Mouse (Mus musculus) embryonic facial prominence, embryonic 12.5 days (tissue): ENCODE results near the gene Klhl41. TPM values are rescaled to one million over a fixed set of nuclear protein-coding genes. Genes with fewer than 3 reads are reported as not detected.

Source experiments
- ATAC-seq: fragments of 200-750 bp; cut with Nextera tagmentation; 2 replicates; pipeline ENCODE4 v1.8.0; 2017; ENCODE audit not compliant: insufficient number of reproducible peaks, insufficient read depth, low FRiP score, low TSS enrichment
- H3K27ac ChIP-seq: fragments of 300-500 bp; sonication (generic); 2 replicates; pipeline ENCODE4 v1.5.1; 2016; ENCODE audit warnings: mild to moderate bottlenecking
- H3K27me3 ChIP-seq: fragments of 300-500 bp; sonication (generic); 2 replicates; pipeline ENCODE4 v1.6.1; 2016; ENCODE audit warnings: mild to moderate bottlenecking, moderate library complexity
- H3K36me3 ChIP-seq: fragments of 300-500 bp; sonication (generic); 2 replicates; pipeline ENCODE4 v1.6.1; 2016; ENCODE audit warnings: mild to moderate bottlenecking
- H3K4me1 ChIP-seq: fragments of 300-500 bp; sonication (generic); 2 replicates; pipeline ENCODE4 v1.6.1; 2016
- H3K4me2 ChIP-seq: fragments of 300-500 bp; sonication (generic); replicated peaks from 2 replicates; pipeline ENCODE4 v1.6.1; 2016; ENCODE audit warnings: mild to moderate bottlenecking, moderate library complexity
- H3K4me3 ChIP-seq: fragments of 300-500 bp; sonication (generic); 2 replicates; pipeline ENCODE4 v1.5.1; 2016; ENCODE audit warnings: mild to moderate bottlenecking
- H3K9ac ChIP-seq: fragments of 300-500 bp; sonication (generic); 2 replicates; pipeline ENCODE4 v1.6.1; 2016; ENCODE audit warnings: mild to moderate bottlenecking, moderate library complexity
- H3K9me3 ChIP-seq: fragments of 300-500 bp; sonication (generic); 2 replicates; pipeline ENCODE4 v1.6.1; 2016; ENCODE audit warnings: mild to moderate bottlenecking, moderate library complexity
- WGBS: fragments of 180-500 bp; shearing (Covaris S2); methylation state at CpG from one replicate; pipeline ENCODE4 v1.1.7; 2016; 5-methylcytosine and 5-hydroxymethylcytosine counted together
- polyA plus RNA-seq: library from polyadenylated mRNA; unstranded; fragments of >200 nt; fragmentation: Nextera tagmentation; extraction: Ambion mirVana; gene quantifications from 2 replicates; pipeline ENCODE4 v1.2.1, GENCODE M21; 2016

The Klhl41 gene
- polyA plus RNA-seq, 1 experiment from 2014 or later = 7.7 TPM

DNA sequence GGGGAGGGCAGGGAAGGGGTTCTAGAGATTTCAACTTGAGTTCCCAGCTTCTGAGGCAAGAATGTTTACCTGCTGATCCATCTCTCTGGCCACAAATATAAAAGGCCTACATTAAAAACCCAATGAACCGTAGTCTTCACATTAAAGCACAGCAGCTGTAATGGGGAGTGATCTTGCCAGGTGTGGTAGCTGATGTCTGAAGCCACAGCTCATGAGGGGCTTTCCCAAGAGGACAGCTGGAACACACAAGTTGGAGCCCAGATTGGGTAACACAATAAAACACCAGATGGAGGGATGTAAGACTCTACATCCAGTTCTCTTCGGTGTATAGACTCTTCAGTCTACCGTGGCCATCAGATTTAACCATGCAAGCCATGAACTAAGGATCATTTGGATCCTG is 14.6 kb downstream of the Klhl41 start:
- Histone ChIP-seq H3K4me1 (no peaks in the 10 kb centered on the region), H3K9ac (no peak overlapping the region), H3K36me3 (peaks cover 14% of the 10 kb centered on the region; the same call in 1 of the 2 replicates), H3K4me3 (no peak overlapping the region), H3K27ac (no peak overlapping the region), H3K27me3 (no peaks in the 10 kb centered on the region), H3K9me3 (no peaks in the 10 kb centered on the region), H3K4me2 (no peak overlapping the region)
- ATAC-seq = no peak
- 94% methylated on average over 3 of the region's 3 CpGs for WGBS

GRCm38 (mm10) chr2:69690214-69690613 is 20.3 kb downstream of the Klhl41 start:
- H3K9me3 ChIP-seq = no peaks in the 10 kb centered on the region
- H3K4me2 ChIP-seq = no peak overlapping the region
- no peak overlapping the region for H3K9ac ChIP-seq
- peaks cover 39% of the 10 kb centered on the region for H3K36me3 ChIP-seq
- H3K27ac ChIP-seq = no peak overlapping the region
- no peak overlapping the region for H3K4me3 ChIP-seq
- no peaks in the 10 kb centered on the region for H3K4me1 ChIP-seq
- H3K27me3 ChIP-seq = no peaks in the 10 kb centered on the region
- ATAC-seq = no peak
- WGBS = 96% methylated on average over 3 of the region's 3 CpGs

DNA sequence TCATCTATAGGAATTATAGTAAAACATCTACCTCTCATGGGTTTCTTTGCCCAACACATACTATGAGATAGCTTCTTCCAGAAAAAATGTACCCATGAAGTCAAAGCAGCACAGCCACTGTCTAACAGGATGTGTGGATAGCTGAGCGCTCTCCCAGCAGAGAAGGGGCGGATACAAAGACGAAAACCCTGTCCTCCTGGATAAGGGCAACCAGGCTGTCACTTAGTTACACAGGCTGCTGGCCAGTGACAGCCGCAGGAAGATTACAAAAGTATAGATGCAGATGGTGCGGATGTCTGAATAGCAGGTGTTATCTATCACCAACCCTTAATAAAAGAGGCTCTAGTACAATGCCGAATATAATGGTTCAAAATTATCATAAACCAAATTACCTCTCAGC is 20.9 kb downstream of the Klhl41 start:
- no peaks in the 10 kb centered on the region for H3K27me3 ChIP-seq
- H3K9ac ChIP-seq = no peak overlapping the region
- no peak overlapping the region for H3K4me2 ChIP-seq
- ATAC-seq = no peak
- no peaks in the 10 kb centered on the region for H3K4me1 ChIP-seq
- WGBS = 93% methylated on average over 6 of the region's 6 CpGs
- H3K9me3 ChIP-seq = no peaks in the 10 kb centered on the region
- H3K4me3 ChIP-seq = no peak overlapping the region
- H3K36me3 ChIP-seq = peaks cover 39% of the 10 kb centered on the region
- H3K27ac ChIP-seq = no peak overlapping the region

DNA sequence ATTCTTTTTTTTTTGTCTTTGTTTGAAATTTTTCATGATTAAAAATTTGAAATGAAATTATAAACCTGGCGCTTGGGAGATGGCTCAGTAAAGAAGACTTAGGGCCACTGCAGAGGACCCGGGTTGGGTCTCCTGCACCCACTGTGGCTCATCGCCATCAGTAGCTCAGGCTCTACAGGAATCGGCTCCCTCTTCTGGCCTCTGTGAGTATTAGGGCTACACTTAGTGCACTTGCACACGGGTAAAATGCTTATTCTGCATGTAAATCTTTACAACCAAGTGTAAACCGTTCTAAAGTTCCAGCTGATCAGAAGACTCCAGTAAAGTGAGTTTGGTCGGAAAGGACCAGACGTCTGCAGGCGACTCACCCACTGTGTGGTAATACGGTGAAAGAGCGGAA is 23.6 kb downstream of the Klhl41 start:
- H3K9ac ChIP-seq = no peak overlapping the region
- H3K4me2 ChIP-seq = no peak overlapping the region
- no peaks in the 10 kb centered on the region for H3K27me3 ChIP-seq
- no peaks in the 10 kb centered on the region for H3K4me1 ChIP-seq
- peaks cover 34% of the 10 kb centered on the region for H3K36me3 ChIP-seq
- H3K27ac ChIP-seq = no peak overlapping the region
- 93% methylated on average over 11 of the region's 11 CpGs for WGBS
- no peak overlapping the region for H3K4me3 ChIP-seq
- H3K9me3 ChIP-seq = no peaks in the 10 kb centered on the region
- no peak for ATAC-seq

DNA sequence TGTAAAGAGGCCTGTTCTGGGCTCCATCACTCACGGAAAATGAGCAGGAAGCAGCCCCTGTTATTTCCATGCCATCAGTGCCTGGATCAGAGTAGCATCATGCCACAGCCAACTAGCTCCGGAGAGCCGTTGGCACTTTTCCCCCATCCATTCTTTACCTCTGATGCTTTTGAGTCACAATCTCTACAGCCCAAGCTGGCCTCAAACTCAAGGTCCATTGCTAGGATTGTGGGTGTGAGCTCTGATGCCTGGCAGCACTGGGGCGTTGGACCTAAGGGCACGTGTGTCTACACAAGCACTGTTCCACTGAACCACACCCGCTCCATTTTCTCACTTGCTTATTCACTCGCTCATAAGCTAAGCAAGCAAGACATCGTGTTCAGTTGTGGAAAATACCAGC is 30.5 kb downstream of the Klhl41 start:
- no peaks in the 10 kb centered on the region for H3K27me3 ChIP-seq
- 93% methylated on average over 8 of the region's 8 CpGs for WGBS

GRCm38 (mm10) chr2:69712171-69712570 is 42.3 kb downstream of the Klhl41 start:
- H3K4me1 ChIP-seq = no peaks in the 10 kb centered on the region
- H3K27ac ChIP-seq = no peak overlapping the region
- no peak overlapping the region for H3K9ac ChIP-seq
- WGBS = 91% methylated on average over 14 of the region's 14 CpGs
- no peak overlapping the region for H3K4me3 ChIP-seq
- no peak for ATAC-seq
- no peaks in the 10 kb centered on the region for H3K9me3 ChIP-seq
- no peaks in the 10 kb centered on the region for H3K27me3 ChIP-seq
- H3K4me2 ChIP-seq = no peak overlapping the region
- H3K36me3 ChIP-seq = 0 out of 2 replicates have a peak, but pooled peaks cover 9% of the 10 kb centered on the region

More for the DNA sequence above, 30.5 kb downstream of the Klhl41 start:
- no peak for ATAC-seq
- no peak overlapping the region for H3K4me2 ChIP-seq
- H3K9ac ChIP-seq = no peak overlapping the region
- H3K4me1 ChIP-seq = no peaks in the 10 kb centered on the region
- H3K9me3 ChIP-seq = no peaks in the 10 kb centered on the region
- no peak overlapping the region for H3K4me3 ChIP-seq
- no peak overlapping the region for H3K27ac ChIP-seq
- peaks cover 21% of the 10 kb centered on the region for H3K36me3 ChIP-seq

- 0 out of 2 replicates have a peak, but pooled peaks cover 4% of the 10 kb centered on the region for H3K36me3 ChIP-seq
- H3K9ac ChIP-seq = peak within 1 kb of the TSS; percentile 71
- under 1% methylated on average over 39 of the region's 39 CpGs for WGBS
- peak; percentile 97 for ATAC-seq
- no peaks in the 10 kb centered on the region for H3K4me1 ChIP-seq
- no peaks in the 10 kb centered on the region for H3K9me3 ChIP-seq
- H3K27me3 ChIP-seq = no peaks in the 10 kb centered on the region
- H3K4me3 ChIP-seq = peak within 1 kb of the TSS; percentile 82
- no peak within 1 kb of the TSS for H3K27ac ChIP-seq
- peak within 1 kb of the TSS; percentile 67 for H3K4me2 ChIP-seq
These were observed 43.2 kb downstream of the Klhl41 start, which contains the start of gene Fastkd1 for GRCm38 (mm10) chr2:69712981-69713625. TSS of gene Fastkd1 (minus strand) at chr2:69713516.

DNA sequence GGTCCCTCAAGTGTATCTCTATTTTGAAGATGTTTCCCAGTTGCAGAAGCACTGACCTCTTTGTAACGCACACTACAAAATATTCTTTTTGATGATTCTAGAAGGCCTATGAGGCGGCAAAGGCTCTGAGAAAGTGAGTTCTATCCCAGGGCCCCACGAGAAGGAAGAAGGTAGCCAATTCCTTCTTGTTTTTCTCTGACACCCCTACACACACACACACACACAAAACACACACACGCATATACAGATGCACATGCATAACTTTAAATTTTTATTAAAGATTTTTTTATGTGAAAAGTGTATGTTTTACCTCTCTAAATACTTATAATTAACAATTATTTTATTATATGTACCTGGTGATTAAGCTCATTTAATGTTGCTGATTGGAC is 43.7 kb downstream of the Klhl41 start:
- no peak overlapping the region for H3K9ac ChIP-seq

DNA sequence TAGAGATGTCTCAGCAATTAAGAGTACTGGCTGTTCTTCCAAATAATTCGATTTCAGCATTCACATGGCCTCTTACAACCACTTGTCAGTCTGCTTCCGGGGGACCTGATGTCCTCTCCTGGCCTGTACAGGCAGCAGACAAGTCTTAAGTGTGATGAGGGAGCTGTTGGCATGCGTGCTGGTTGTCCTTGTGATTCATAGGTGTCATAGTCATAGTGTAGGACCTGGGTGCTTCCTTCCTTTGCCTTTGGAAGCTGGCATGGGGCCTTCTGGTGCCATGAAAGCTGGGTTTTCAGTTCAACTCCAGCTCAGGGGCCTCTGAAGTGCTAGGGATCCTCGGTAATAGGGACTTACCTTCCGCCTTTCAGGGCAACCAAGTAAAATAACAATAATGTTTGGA is 44.2 kb downstream of the Klhl41 start:
- no peaks in the 10 kb centered on the region for H3K4me1 ChIP-seq
- H3K27me3 ChIP-seq = no peaks in the 10 kb centered on the region
- H3K4me3 ChIP-seq = no peak overlapping the region
- 0 out of 2 replicates have a peak, but pooled peaks cover 1% of the 10 kb centered on the region for H3K36me3 ChIP-seq
- no peak overlapping the region for H3K4me2 ChIP-seq
- no peaks in the 10 kb centered on the region for H3K9me3 ChIP-seq
- H3K27ac ChIP-seq = no peak overlapping the region
- H3K9ac ChIP-seq = no peak overlapping the region
- WGBS = 81% methylated on average over 5 of the region's 5 CpGs
- no peak for ATAC-seq

More for the DNA sequence above, 43.7 kb downstream of the Klhl41 start:
- Histone ChIP-seq H3K4me1 (no peaks in the 10 kb centered on the region), H3K4me2 (peak overlapping the region; percentile 67), H3K27ac (no peak overlapping the region), H3K36me3 (0 out of 2 replicates have a peak, but pooled peaks cover 4% of the 10 kb centered on the region), H3K9me3 (no peaks in the 10 kb centered on the region), H3K27me3 (no peaks in the 10 kb centered on the region), H3K4me3 (peak overlapping the region; percentile 82)
- WGBS = 34% methylated on average over 4 of the region's 4 CpGs
- no peak for ATAC-seq

- no peak overlapping the region for H3K9ac ChIP-seq
- no peak for ATAC-seq
- H3K36me3 ChIP-seq = no peaks in the 10 kb centered on the region
- H3K4me2 ChIP-seq = no peak overlapping the region
- no peaks in the 10 kb centered on the region for H3K4me1 ChIP-seq
- no peak overlapping the region for H3K27ac ChIP-seq
- no peaks in the 10 kb centered on the region for H3K9me3 ChIP-seq
- H3K4me3 ChIP-seq = no peak overlapping the region
- 74% methylated on average over 3 of the region's 3 CpGs for WGBS
- peaks cover 6% of the 10 kb centered on the region; the same call in 1 of the 2 replicates for H3K27me3 ChIP-seq
These were observed 46.6 kb downstream of the Klhl41 start for GRCm38 (mm10) chr2:69716483-69716882.

- Histone ChIP-seq H3K36me3 (no peaks in the 10 kb centered on the region), H3K4me3 (no peak overlapping the region), H3K9me3 (no peaks in the 10 kb centered on the region), H3K4me2 (no peak overlapping the region), H3K4me1 (peaks cover 3% of the 10 kb centered on the region; the same call in 1 of the 2 replicates), H3K9ac (no peak overlapping the region), H3K27ac (no peak overlapping the region), H3K27me3 (peaks cover 6% of the 10 kb centered on the region; the same call in 1 of the 2 replicates)
- WGBS = 83% methylated on average over 1 of the region's 1 CpGs
- ATAC-seq = no peak
These were observed 49.2 kb downstream of the Klhl41 start for GRCm38 (mm10) chr2:69719121-69719520.

GRCm38 (mm10) chr2:69722273-69722649 is 52.3 kb downstream of the Klhl41 start, which contains the start of gene Ppig:
TSS of gene Ppig (plus strand) at chr2:69722545.
- H3K36me3 ChIP-seq = no peaks in the 10 kb centered on the region
- H3K4me2 ChIP-seq = peak within 1 kb of the TSS; percentile 66
- H3K9me3 ChIP-seq = no peaks in the 10 kb centered on the region
- ATAC-seq = peak; percentile 25; the same call in 1 of the 2 replicates
- H3K27me3 ChIP-seq = peaks cover 6% of the 10 kb centered on the region; the same call in 1 of the 2 replicates
- peaks cover 7% of the 10 kb centered on the region; the same call in 1 of the 2 replicates for H3K4me1 ChIP-seq
- peak within 1 kb of the TSS; percentile 85 for H3K4me3 ChIP-seq
- H3K9ac ChIP-seq = peak within 1 kb of the TSS; percentile 84
- peak within 1 kb of the TSS; percentile 90 for H3K27ac ChIP-seq
- 6% methylated on average over 12 of the region's 12 CpGs for WGBS
